Mouse (Mus musculus): Measurements from ENCODE around the gene Dnajb12. TPM values are rescaled to one million over a fixed set of nuclear protein-coding genes. Genes with fewer than 3 reads are reported as not detected.

The Dnajb12 gene
- polyA plus RNA-seq, 2 experiments: 12.0 to 12.4 TPM

GRCm38 (mm10) chr10:59848079-59848877 is 31.1 kb upstream of the Dnajb12 start:
- H3K4me2 ChIP-seq (ENCODE audit: low read depth): no peak overlapping the region

GRCm38 (mm10) chr10:59848953-59849352 is 30.4 kb upstream of the Dnajb12 start:
- H3K9ac ChIP-seq (replicated peaks): no peak overlapping the region
- H3K27ac ChIP-seq: no peak overlapping the region
- TF ChIP-seq EP300 (IDR thresholded peaks at IDR 0.05; ENCODE audit: low read depth): no peak
- TF ChIP-seq CTCF (IDR thresholded peaks at IDR 0.05; ENCODE audit: low read depth): no peak
- 62% methylated on average over 9 of the region's 9 CpGs for WGBS (ENCODE audit: insufficient replicate concordance)
- H3K4me3 ChIP-seq (ENCODE audit: insufficient read depth in 1 of 2, low read depth in 2 of 2, low read length in 2 of 2): no peak overlapping the region
- no peaks in the 10 kb centered on the region for H3K36me3 ChIP-seq (replicated peaks; ENCODE audit: control insufficient read depth, insufficient read depth, low read depth)
- no peak overlapping the region for H3K4me2 ChIP-seq (ENCODE audit: low read depth)
- ATAC-seq (ENCODE audit: insufficient read depth) (no peak), DNase-seq (ENCODE audit: low read depth in 3 of 3, low spot score in 3 of 3) (no peak)
- no peaks in the 10 kb centered on the region for H3K9me3 ChIP-seq (ENCODE audit: control insufficient read depth, low read length)
- H3K4me1 ChIP-seq (replicated peaks; ENCODE audit: control insufficient read depth in 2 of 2, insufficient read depth in 2 of 2, low read length in 1 of 2): no peaks in the 10 kb centered on the region
- no peaks in the 10 kb centered on the region for H3K27me3 ChIP-seq (ENCODE audit: control insufficient read depth, insufficient read depth, low read length)

More at GRCm38 (mm10) chr10:59848079-59848877, 31.1 kb upstream of the Dnajb12 start:
- 64% methylated on average over 11 of the region's 11 CpGs for whole genome bisulfite sequencing (ENCODE audit: insufficient replicate concordance)
- no peak for DNase-seq (ENCODE audit: low read depth in 3 of 3, low spot score in 3 of 3)
- no peak overlapping the region for H3K9ac ChIP-seq (replicated peaks)
- no peaks in the 10 kb centered on the region for H3K9me3 ChIP-seq (ENCODE audit: control insufficient read depth, low read length)
- no peak overlapping the region for H3K27ac ChIP-seq
- no peaks in the 10 kb centered on the region for H3K27me3 ChIP-seq (ENCODE audit: control insufficient read depth, insufficient read depth, low read length)
- no peaks in the 10 kb centered on the region for H3K4me1 ChIP-seq (replicated peaks; ENCODE audit: control insufficient read depth in 2 of 2, insufficient read depth in 2 of 2, low read length in 1 of 2)
- TF ChIP-seq EP300 (IDR thresholded peaks at IDR 0.05; ENCODE audit: low read depth) (no peak), CTCF (IDR thresholded peaks at IDR 0.05; ENCODE audit: low read depth) (no peak)
- no peak for ATAC-seq (ENCODE audit: insufficient read depth)
- no peak overlapping the region for H3K4me3 ChIP-seq (ENCODE audit: insufficient read depth in 1 of 2, low read depth in 2 of 2, low read length in 2 of 2)
- no peaks in the 10 kb centered on the region for H3K36me3 ChIP-seq (replicated peaks; ENCODE audit: control insufficient read depth, insufficient read depth, low read depth)

- no peak overlapping the region for H3K27ac ChIP-seq
- 84% methylated on average over 7 of the region's 7 CpGs for WGBS (ENCODE audit: insufficient replicate concordance)
- ATAC-seq (ENCODE audit: insufficient read depth): no peak
- no peaks in the 10 kb centered on the region for H3K36me3 ChIP-seq (replicated peaks; ENCODE audit: control insufficient read depth, insufficient read depth, low read depth)
- H3K9ac ChIP-seq (replicated peaks): no peak overlapping the region
- DNase-seq (ENCODE audit: low read depth in 3 of 3, low spot score in 3 of 3): no peak
- no peaks in the 10 kb centered on the region for H3K9me3 ChIP-seq (ENCODE audit: control insufficient read depth, low read length)
- no peak overlapping the region for H3K4me2 ChIP-seq (ENCODE audit: low read depth)
- H3K4me3 ChIP-seq (ENCODE audit: insufficient read depth in 1 of 2, low read depth in 2 of 2, low read length in 2 of 2): no peak overlapping the region
- no peaks in the 10 kb centered on the region for H3K27me3 ChIP-seq (ENCODE audit: control insufficient read depth, insufficient read depth, low read length)
- no peaks in the 10 kb centered on the region for H3K4me1 ChIP-seq (replicated peaks; ENCODE audit: control insufficient read depth in 2 of 2, insufficient read depth in 2 of 2, low read length in 1 of 2)
- TF ChIP-seq EP300 (IDR thresholded peaks at IDR 0.05; ENCODE audit: low read depth): no peak
- no peak for TF ChIP-seq CTCF (IDR thresholded peaks at IDR 0.05; ENCODE audit: low read depth)
Measured at GRCm38 (mm10) chr10:59849371-59849770, 30.0 kb upstream of the Dnajb12 start.

DNA sequence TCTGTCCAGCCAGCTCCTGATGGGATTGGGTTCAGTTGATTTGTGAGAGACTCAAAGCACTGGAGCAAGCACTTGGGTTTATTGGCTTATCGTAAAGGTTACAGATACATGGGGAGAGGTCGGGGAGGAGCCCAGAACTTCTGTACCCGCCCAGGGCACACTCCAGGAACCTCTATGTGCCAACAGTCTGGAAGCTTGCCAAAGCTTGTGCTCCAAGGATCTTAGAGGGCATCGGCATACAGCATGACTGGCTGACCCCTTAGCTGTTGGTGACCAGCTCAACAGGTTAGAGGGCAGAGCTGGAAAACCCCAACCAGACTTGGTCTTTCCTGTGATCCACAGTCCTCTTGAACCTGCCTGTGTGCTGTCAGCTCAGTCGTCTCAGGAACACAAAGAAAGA is 22.2 kb upstream of the Dnajb12 start:
- no peak overlapping the region for H3K4me2 ChIP-seq (ENCODE audit: low read depth)
- no peak overlapping the region for H3K9ac ChIP-seq (replicated peaks)
- DNase-seq (ENCODE audit: low read depth in 3 of 3, low spot score in 3 of 3) (no peak), ATAC-seq (ENCODE audit: insufficient read depth) (no peak)
- H3K9me3 ChIP-seq (ENCODE audit: control insufficient read depth, low read length): no peaks in the 10 kb centered on the region
- H3K27ac ChIP-seq: no peak overlapping the region
- H3K36me3 ChIP-seq (replicated peaks; ENCODE audit: control insufficient read depth, insufficient read depth, low read depth): no peaks in the 10 kb centered on the region
- no peaks in the 10 kb centered on the region for H3K4me1 ChIP-seq (replicated peaks; ENCODE audit: control insufficient read depth in 2 of 2, insufficient read depth in 2 of 2, low read length in 1 of 2)
- H3K4me3 ChIP-seq (ENCODE audit: insufficient read depth in 1 of 2, low read depth in 2 of 2, low read length in 2 of 2): no peak overlapping the region
- no peak for TF ChIP-seq EP300 (IDR thresholded peaks at IDR 0.05; ENCODE audit: low read depth)
- TF ChIP-seq CTCF (IDR thresholded peaks at IDR 0.05; ENCODE audit: low read depth): no peak
- no peaks in the 10 kb centered on the region for H3K27me3 ChIP-seq (ENCODE audit: control insufficient read depth, insufficient read depth, low read length)
- WGBS (ENCODE audit: insufficient replicate concordance): 69% methylated on average over 5 of the region's 5 CpGs

GRCm38 (mm10) chr10:59860684-59861083 is 18.7 kb upstream of the Dnajb12 start:
- WGBS (ENCODE audit: insufficient replicate concordance): 56% methylated on average over 9 of the region's 9 CpGs
- Histone ChIP-seq H3K36me3 (replicated peaks; ENCODE audit: control insufficient read depth, insufficient read depth, low read depth) (no peaks in the 10 kb centered on the region; the same call in 1 of the 2 replicates), H3K4me1 (replicated peaks; ENCODE audit: control insufficient read depth in 2 of 2, insufficient read depth in 2 of 2, low read length in 1 of 2) (no peaks in the 10 kb centered on the region), H3K4me3 (ENCODE audit: insufficient read depth in 1 of 2, low read depth in 2 of 2, low read length in 2 of 2) (no peak overlapping the region), H3K4me2 (ENCODE audit: low read depth) (no peak overlapping the region), H3K9me3 (ENCODE audit: control insufficient read depth, low read length) (no peaks in the 10 kb centered on the region), H3K9ac (replicated peaks) (no peak overlapping the region), H3K27me3 (ENCODE audit: control insufficient read depth, insufficient read depth, low read length) (no peaks in the 10 kb centered on the region), H3K27ac (no peak overlapping the region)
- no peak for ATAC-seq (ENCODE audit: insufficient read depth)
- no peak for TF ChIP-seq EP300 (IDR thresholded peaks at IDR 0.05; ENCODE audit: low read depth)
- TF ChIP-seq CTCF (IDR thresholded peaks at IDR 0.05; ENCODE audit: low read depth): no peak
- DNase-seq (ENCODE audit: low read depth in 3 of 3, low spot score in 3 of 3): no peak

Data from liver, embryonic 14.5 days (tissue).